8 mouse cellular contexts compared by ENCODE assay signal in genomic region chr5:137600281-137600618, GRCm38 (mm10). TPM values are rescaled to one million over a fixed set of nuclear protein-coding genes. Genes with fewer than 3 reads are reported as not detected.
DNase-seq lines count a peak whose midpoint lies in the region; ATAC-seq and TF ChIP-seq lines count a peak whose summit lies in the region.

No protein-coding gene starts in this region.

- peak; percentile 60 for ATAC-seq in heart, embryonic 11.5 days (replicated peaks; ENCODE audit: insufficient number of reproducible peaks, low FRiP score, low TSS enrichment)
- peak; percentile 22 for ATAC-seq in forebrain, embryonic 16.5 days
- ATAC-seq in megakaryocyte, adult 5-6 weeks (ENCODE audit: poor library complexity, severe bottlenecking): peak; percentile 15

- peak overlapping the region; percentile 98 for H3K4me2 ChIP-seq in heart, embryonic 11.5 days
- H3K4me2 ChIP-seq in forebrain, embryonic 16.5 days (ENCODE audit: low read length): peak overlapping the region; percentile 95

- peaks cover 11% of the 10 kb centered on the region for H3K4me1 ChIP-seq in heart, embryonic 11.5 days (ENCODE audit: control insufficient read depth, insufficient read depth, low read length)
- peaks cover 5% of the 10 kb centered on the region for H3K4me1 ChIP-seq in ES-Bruce4 (ENCODE audit: control insufficient read depth, insufficient read depth, low read length)
- H3K4me1 ChIP-seq in forebrain, embryonic 16.5 days (replicated peaks; ENCODE audit: control insufficient read depth, insufficient read depth, low read length): peaks cover 27% of the 10 kb centered on the region

- WGBS in heart, embryonic 11.5 days (ENCODE audit: insufficient replicate concordance): 2% methylated on average over 19 of the region's 19 CpGs
- whole genome bisulfite sequencing in forebrain, embryonic 16.5 days: 5% methylated on average over 18 of the region's 19 CpGs

- H3K9me3 ChIP-seq in heart, embryonic 11.5 days (replicated peaks; ENCODE audit: control insufficient read depth, low read length): no peaks in the 10 kb centered on the region
- H3K9me3 ChIP-seq in ES-Bruce4 (replicated peaks; ENCODE audit: control insufficient read depth, insufficient read depth, low read length, poor library complexity, severe bottlenecking): no peaks in the 10 kb centered on the region
- no peaks in the 10 kb centered on the region for H3K9me3 ChIP-seq in forebrain, embryonic 16.5 days (ENCODE audit: control insufficient read depth, low read length)

- TF ChIP-seq POLR2A in ES-Bruce4 (IDR thresholded peaks at IDR 0.05; ENCODE audit: insufficient read depth, low read length): peak; percentile 40

- intact Hi-C loops in left cerebral cortex, postnatal 4 days (cut with DNase I): no loop called here

- H3K27me3 ChIP-seq in heart, embryonic 11.5 days (ENCODE audit: control insufficient read depth, insufficient read depth, low read length): no peaks in the 10 kb centered on the region
- no peaks in the 10 kb centered on the region for H3K27me3 ChIP-seq in ES-Bruce4 (ENCODE audit: control insufficient read depth, insufficient read depth, low read length, poor library complexity, severe bottlenecking)
- H3K27me3 ChIP-seq in forebrain, embryonic 16.5 days (replicated peaks; ENCODE audit: control insufficient read depth, insufficient read depth, low read length): no peaks in the 10 kb centered on the region

- DNase-seq in heart, adult 9 months (ENCODE audit: low spot score in 2 of 2): no peak
- DNase-seq in T-cell, adult 2 months (ENCODE audit: low spot score): no peak
- no peak for DNase-seq in left cerebral cortex, postnatal 4 days
- no peak for DNase-seq in spleen, adult 12 weeks (ENCODE audit: low spot score)

- H3K36me3 ChIP-seq in heart, embryonic 11.5 days (ENCODE audit: control insufficient read depth, insufficient read depth, low read length): peaks cover 6% of the 10 kb centered on the region
- H3K36me3 ChIP-seq in ES-Bruce4 (ENCODE audit: control insufficient read depth, insufficient read depth, low read length, poor library complexity, severe bottlenecking): peaks cover 4% of the 10 kb centered on the region; the same call in 1 of the 2 replicates
- no peaks in the 10 kb centered on the region for H3K36me3 ChIP-seq in forebrain, embryonic 16.5 days (ENCODE audit: control insufficient read depth, insufficient read depth)

- TF ChIP-seq CTCF in ES-Bruce4 (IDR thresholded peaks at IDR 0.05; ENCODE audit: low read depth, low read length): no peak

- peak overlapping the region; percentile 22 for H3K27ac ChIP-seq in heart, embryonic 11.5 days (ENCODE audit: low read depth, low read length)
- H3K27ac ChIP-seq in ES-Bruce4 (ENCODE audit: insufficient read depth, low read length): no peak overlapping the region
- no peak overlapping the region for H3K27ac ChIP-seq in forebrain, embryonic 16.5 days (ENCODE audit: low read length)

- 0 out of 2 replicates have a peak, but pooled peaks have one; percentile 14 for TF ChIP-seq EP300 in ES-Bruce4 (IDR thresholded peaks at IDR 0.05; ENCODE audit: insufficient read depth, low read depth, low read length)

- H3K4me3 ChIP-seq in heart, embryonic 11.5 days (ENCODE audit: low read depth, low read length): peak overlapping the region; percentile 80
- H3K4me3 ChIP-seq in ES-Bruce4 (ENCODE audit: low read depth, low read length): peak overlapping the region; percentile 98
- peak overlapping the region; percentile 65 for H3K4me3 ChIP-seq in forebrain, embryonic 16.5 days (replicated peaks; ENCODE audit: low read length)

- H3K9ac ChIP-seq in heart, embryonic 11.5 days (ENCODE audit: low read depth, low read length): peak overlapping the region; percentile 87
- H3K9ac ChIP-seq in ES-Bruce4 (ENCODE audit: low read depth, poor library complexity, severe bottlenecking): peak overlapping the region; percentile 73
- H3K9ac ChIP-seq in forebrain, embryonic 16.5 days (replicated peaks; ENCODE audit: low read depth, low read length): peak overlapping the region; percentile 70

RNA-seq across cellular contexts. Expression of gene Mospd3, which starts 0.6 kb away (rescaled TPM):
- 13.9 and 16.0 TPM in 2 replicates for polyA plus RNA-seq in heart, embryonic 11.5 days (2014; fragmentation: Nextera tagmentation; extraction: Ambion mirVana)
- 20.3 and 22.4 TPM in 2 replicates for polyA plus RNA-seq in ES-Bruce4 (2011; ENCODE audit: insufficient read depth, insufficient read length, low read depth, missing spikeins)
- polyA plus RNA-seq in forebrain, embryonic 16.5 days (2015; fragmentation: Nextera tagmentation; extraction: Ambion mirVana): 43.5 and 43.7 TPM in 2 replicates
- total RNA-seq in megakaryocyte, adult 5-6 weeks (2015): 60.5 and 64.2 TPM in 2 replicates
- total RNA-seq in megakaryocyte, adult 5-6 weeks (2017): 6.4 and 10.6 TPM in 2 replicates
- total RNA-seq in left cerebral cortex, postnatal 4 days (2021): 10 to 100 TPM; 55.0 to 57.1 TPM

RNA-seq across cellular contexts. Expression of gene Pcolce, which starts 13.3 kb away (rescaled TPM):
- 120 and 134 TPM in 2 replicates for polyA plus RNA-seq in heart, embryonic 11.5 days (2014; fragmentation: Nextera tagmentation; extraction: Ambion mirVana)
- 49.2 and 60.6 TPM in 2 replicates for polyA plus RNA-seq in ES-Bruce4 (2011; ENCODE audit: insufficient read depth, insufficient read length, low read depth, missing spikeins)
- 10.6 and 18.3 TPM in 2 replicates for polyA plus RNA-seq in forebrain, embryonic 16.5 days (2015; fragmentation: Nextera tagmentation; extraction: Ambion mirVana)
- 0.40 and 1.0 TPM in 2 replicates for total RNA-seq in megakaryocyte, adult 5-6 weeks (2015)
- total RNA-seq in megakaryocyte, adult 5-6 weeks (2017): 0.51 TPM in 1 of 2 replicates, not detected in the other
- total RNA-seq in left cerebral cortex, postnatal 4 days (2021): 10 to 100 TPM; 12.6 to 15.1 TPM

RNA-seq across cellular contexts. Expression of gene Fbxo24, which starts 28.6 kb away (rescaled TPM):
- polyA plus RNA-seq in heart, embryonic 11.5 days (2014; fragmentation: Nextera tagmentation; extraction: Ambion mirVana): not detected in 2 replicates
- polyA plus RNA-seq in ES-Bruce4 (2011; ENCODE audit: insufficient read depth, insufficient read length, low read depth, missing spikeins): 0.48 and 0.94 TPM in 2 replicates
- 0.23 and 0.25 TPM in 2 replicates for polyA plus RNA-seq in forebrain, embryonic 16.5 days (2015; fragmentation: Nextera tagmentation; extraction: Ambion mirVana)
- total RNA-seq in megakaryocyte, adult 5-6 weeks (2015): 0.18 TPM in 1 of 2 replicates, not detected in the other
- total RNA-seq in megakaryocyte, adult 5-6 weeks (2017): 0.37 TPM in 1 of 2 replicates, not detected in the other
- total RNA-seq in left cerebral cortex, postnatal 4 days (2021): under 1 TPM in 1 of 2 experiments, not detected in 1; 0.20 TPM

RNA-seq across cellular contexts. Expression of gene Lrch4, which starts 28.7 kb away (rescaled TPM):
- polyA plus RNA-seq in heart, embryonic 11.5 days (2014; fragmentation: Nextera tagmentation; extraction: Ambion mirVana): 26.0 and 28.0 TPM in 2 replicates
- 25.1 and 28.6 TPM in 2 replicates for polyA plus RNA-seq in ES-Bruce4 (2011; ENCODE audit: insufficient read depth, insufficient read length, low read depth, missing spikeins)
- polyA plus RNA-seq in forebrain, embryonic 16.5 days (2015; fragmentation: Nextera tagmentation; extraction: Ambion mirVana): 19.1 and 19.3 TPM in 2 replicates
- total RNA-seq in megakaryocyte, adult 5-6 weeks (2015): 76.5 and 93.0 TPM in 2 replicates
- total RNA-seq in megakaryocyte, adult 5-6 weeks (2017): 57.1 and 66.7 TPM in 2 replicates
- total RNA-seq in left cerebral cortex, postnatal 4 days (2021): 10 to 100 TPM; 13.7 to 13.9 TPM

RNA-seq across cellular contexts. Expression of gene Gm20605, which starts 28.7 kb away (rescaled TPM):
- 5.9 and 6.5 TPM in 2 replicates for polyA plus RNA-seq in heart, embryonic 11.5 days (2014; fragmentation: Nextera tagmentation; extraction: Ambion mirVana)
- polyA plus RNA-seq in ES-Bruce4 (2011; ENCODE audit: insufficient read depth, insufficient read length, low read depth, missing spikeins): 5.4 and 9.0 TPM in 2 replicates
- polyA plus RNA-seq in forebrain, embryonic 16.5 days (2015; fragmentation: Nextera tagmentation; extraction: Ambion mirVana): 5.1 and 8.7 TPM in 2 replicates
- total RNA-seq in megakaryocyte, adult 5-6 weeks (2015): 8.1 and 10.2 TPM in 2 replicates
- total RNA-seq in megakaryocyte, adult 5-6 weeks (2017): 5.7 and 18.8 TPM in 2 replicates
- total RNA-seq in left cerebral cortex, postnatal 4 days (2021): 10 to 100 TPM in 1 of 2 experiments, 1 to 10 TPM in 1; 9.9 to 10.2 TPM
